Mouse (Mus musculus) liver (tissue): ENCODE data around the gene Myo1d.

Source experiments
- DNase-seq: peaks from one replicate; pipeline ENCODE4 v3.0.0-alpha.2; 2020; ENCODE audit warnings: mixed read lengths

Gene Myo1d

GRCm38 (mm10) chr11:80779527-80780344 lies at the start of gene Myo1d:
Gene Myo1d (minus strand): TSS chr11:80780025.
- DNase-seq: peak; percentile 95

- no peak for DNase-seq
Measured at GRCm38 (mm10) chr11:80821794-80822193, 42.0 kb upstream of the Myo1d start.

GRCm38 (mm10) chr11:80821296-80821695 lies 41.5 kb upstream of the Myo1d start:
- peak; percentile 46 for DNase-seq

- DNase-seq: no peak
Measured at GRCm38 (mm10) chr11:80820085-80820484, 40.3 kb upstream of the Myo1d start.

GRCm38 (mm10) chr11:80818060-80818697 lies 38.4 kb upstream of the Myo1d start:
- DNase-seq: peak; percentile 74

GRCm38 (mm10) chr11:80815354-80815753 lies 35.5 kb upstream of the Myo1d start:
- no peak for DNase-seq

- DNase-seq: no peak
Measured at GRCm38 (mm10) chr11:80811156-80811555, 31.3 kb upstream of the Myo1d start.

- peak; percentile 54 for DNase-seq
Measured at GRCm38 (mm10) chr11:80809993-80810821, 30.4 kb upstream of the Myo1d start, which contains the start of gene Tmem98. Gene Tmem98 (plus strand): TSS chr11:80810175.

GRCm38 (mm10) chr11:80809666-80809992 lies 29.8 kb upstream of the Myo1d start:
- no peak for DNase-seq

- no peak for DNase-seq
Measured at GRCm38 (mm10) chr11:80808551-80809070, 28.8 kb upstream of the Myo1d start.

GRCm38 (mm10) chr11:80802706-80803105 lies 22.9 kb upstream of the Myo1d start:
- DNase-seq: no peak

GRCm38 (mm10) chr11:80799979-80800378 lies 20.2 kb upstream of the Myo1d start:
- peak; percentile 29 for DNase-seq

GRCm38 (mm10) chr11:80795431-80795830 lies 15.6 kb upstream of the Myo1d start:
- no peak for DNase-seq

- no peak for DNase-seq
Measured at GRCm38 (mm10) chr11:80794290-80794689, 14.5 kb upstream of the Myo1d start.

GRCm38 (mm10) chr11:80793386-80793785 lies 13.6 kb upstream of the Myo1d start:
- DNase-seq: no peak

GRCm38 (mm10) chr11:80791677-80792432 lies 12.0 kb upstream of the Myo1d start:
- no peak for DNase-seq

- DNase-seq: no peak
Measured at GRCm38 (mm10) chr11:80790413-80790812, 10.6 kb upstream of the Myo1d start.

- DNase-seq: no peak
Measured at GRCm38 (mm10) chr11:80789647-80790240, 9.9 kb upstream of the Myo1d start.

- DNase-seq: no peak
Measured at GRCm38 (mm10) chr11:80785672-80786071, 5.8 kb upstream of the Myo1d start.

GRCm38 (mm10) chr11:80784294-80784743 lies 4.5 kb upstream of the Myo1d start:
- peak; percentile 85 for DNase-seq

- peak; percentile 71 for DNase-seq
Measured at GRCm38 (mm10) chr11:80783460-80783859, 3.6 kb upstream of the Myo1d start.

- DNase-seq: no peak
Measured at GRCm38 (mm10) chr11:80781535-80781934, 1.7 kb upstream of the Myo1d start.
